Mouse (Mus musculus): ENCODE results near the gene Vmn2r4. TPM values are rescaled to one million over a fixed set of nuclear protein-coding genes. Genes with fewer than 3 reads are reported as not detected.
"Not testable (repeated sequence)": the region's sequence is repeated elsewhere in the genome, so short reads cannot be mapped to it uniquely, and the experiment has no call there.

The Vmn2r4 gene
- polyA plus RNA-seq (2014; fragmentation: Nextera tagmentation; extraction: Ambion mirVana) = not detected in 2 replicates

DNA sequence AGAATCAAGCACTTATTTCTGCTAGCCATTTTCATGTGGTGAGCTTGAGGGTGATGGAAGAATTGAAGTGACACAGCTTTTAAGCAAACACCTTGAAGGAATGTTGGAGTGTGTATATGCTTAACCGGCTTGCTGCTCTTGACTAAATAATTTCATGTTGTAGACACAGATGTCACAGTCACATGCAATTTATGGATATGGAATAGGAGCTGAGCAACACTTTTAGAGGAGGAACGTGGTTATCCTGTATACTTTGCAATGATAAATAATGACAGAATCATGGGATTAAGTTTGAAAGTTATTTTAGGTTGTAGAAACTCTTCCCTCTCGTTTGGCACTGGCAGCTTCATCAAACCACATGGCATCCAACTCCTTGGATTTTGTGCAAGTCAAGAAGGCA is at the start of gene Vmn2r4:
TSS of gene Vmn2r4 (minus strand) at position 101 of the 400 bp plus-strand sequence.
- not testable (repeated sequence) for H3K4me1 ChIP-seq (ENCODE audit: control insufficient read depth, insufficient read depth, low read length); H3K27me3 ChIP-seq (ENCODE audit: control insufficient read depth, insufficient read depth, low read length); ATAC-seq (ENCODE audit: insufficient number of reproducible peaks, low FRiP score, low TSS enrichment, low read depth); H3K27ac ChIP-seq (replicated peaks; ENCODE audit: low read depth, low read length); H3K4me2 ChIP-seq (ENCODE audit: low read depth, severe bottlenecking); H3K36me3 ChIP-seq (ENCODE audit: control insufficient read depth, insufficient read depth, low read length); H3K4me3 ChIP-seq (ENCODE audit: low read depth, low read length); H3K9me3 ChIP-seq (ENCODE audit: control insufficient read depth, low read length); H3K9ac ChIP-seq (ENCODE audit: low read length); DNase-seq (ENCODE audit: low spot score)
- 79% methylated on average over 3 of the region's 3 CpGs for WGBS

DNA sequence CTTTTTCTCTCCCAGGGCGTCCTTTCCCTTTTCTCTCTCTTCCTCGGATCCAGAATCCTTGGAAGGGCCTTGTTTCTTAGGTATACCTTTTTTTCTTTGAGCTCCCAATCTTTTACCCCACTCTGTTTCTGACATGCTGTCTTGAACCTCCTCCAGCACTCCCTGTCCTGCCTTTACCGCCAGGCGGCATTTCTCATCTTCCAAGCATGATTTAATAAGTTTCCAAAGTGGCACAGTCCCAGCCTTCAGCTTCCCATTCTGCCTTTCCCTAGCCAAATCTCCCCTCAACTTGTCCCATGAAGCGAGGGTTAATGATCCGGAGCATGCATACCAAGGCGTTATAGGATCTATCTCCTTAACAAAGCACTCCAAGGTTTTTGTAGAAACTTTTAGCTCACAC is 19.1 kb upstream of the Vmn2r4 start:
- not testable (repeated sequence) for H3K9ac ChIP-seq (ENCODE audit: low read length); H3K27me3 ChIP-seq (ENCODE audit: control insufficient read depth, insufficient read depth, low read length); H3K4me3 ChIP-seq (ENCODE audit: low read depth, low read length); DNase-seq (ENCODE audit: low spot score); H3K27ac ChIP-seq (replicated peaks; ENCODE audit: low read depth, low read length); ATAC-seq (ENCODE audit: insufficient number of reproducible peaks, low FRiP score, low TSS enrichment, low read depth); H3K36me3 ChIP-seq (ENCODE audit: control insufficient read depth, insufficient read depth, low read length); H3K4me1 ChIP-seq (ENCODE audit: control insufficient read depth, insufficient read depth, low read length); H3K4me2 ChIP-seq (ENCODE audit: low read depth, severe bottlenecking); H3K9me3 ChIP-seq (ENCODE audit: control insufficient read depth, low read length)
- 92% methylated on average over 7 of the region's 7 CpGs for WGBS

DNA sequence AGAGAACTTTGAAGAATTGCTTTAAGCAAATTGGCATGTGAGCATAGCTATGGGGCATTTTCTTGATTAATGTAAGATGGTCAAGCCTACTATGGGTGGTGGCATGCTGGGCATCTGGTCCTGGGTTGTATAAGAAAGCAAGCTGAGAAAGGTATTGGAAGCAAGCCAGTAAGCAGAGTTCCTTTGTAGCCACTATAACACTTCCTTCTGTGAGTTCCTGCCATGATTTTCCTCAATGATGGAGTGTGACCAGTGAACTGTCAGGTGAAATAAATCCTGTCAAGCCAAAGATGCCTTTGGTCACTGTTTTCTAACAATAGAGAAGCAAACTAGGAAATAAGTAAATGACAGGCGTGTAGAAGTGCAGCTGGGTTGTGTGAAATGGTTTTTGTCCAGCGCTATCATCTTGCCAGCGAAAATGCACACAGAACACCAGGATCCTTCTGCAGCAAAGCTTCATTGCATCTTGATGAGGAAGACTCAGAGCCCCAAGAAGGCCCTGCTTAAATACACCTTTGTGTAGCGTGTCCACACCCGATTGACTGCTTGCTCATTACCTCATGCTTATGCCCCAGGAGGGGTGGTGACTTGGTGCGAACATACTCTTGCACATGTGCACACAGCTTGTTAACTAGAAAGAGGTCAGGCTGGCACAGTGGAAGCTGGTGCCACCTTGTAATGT is 13.1 kb upstream of the Vmn2r4 start:
- not testable (repeated sequence) for H3K9me3 ChIP-seq (ENCODE audit: control insufficient read depth, low read length); DNase-seq (ENCODE audit: low spot score); ATAC-seq (ENCODE audit: insufficient number of reproducible peaks, low FRiP score, low TSS enrichment, low read depth); H3K4me3 ChIP-seq (ENCODE audit: low read depth, low read length); H3K4me2 ChIP-seq (ENCODE audit: low read depth, severe bottlenecking); H3K27me3 ChIP-seq (ENCODE audit: control insufficient read depth, insufficient read depth, low read length); H3K27ac ChIP-seq (replicated peaks; ENCODE audit: low read depth, low read length); H3K4me1 ChIP-seq (ENCODE audit: control insufficient read depth, insufficient read depth, low read length); H3K9ac ChIP-seq (ENCODE audit: low read length); H3K36me3 ChIP-seq (ENCODE audit: control insufficient read depth, insufficient read depth, low read length)
- 91% methylated on average over 6 of the region's 6 CpGs for WGBS

DNA sequence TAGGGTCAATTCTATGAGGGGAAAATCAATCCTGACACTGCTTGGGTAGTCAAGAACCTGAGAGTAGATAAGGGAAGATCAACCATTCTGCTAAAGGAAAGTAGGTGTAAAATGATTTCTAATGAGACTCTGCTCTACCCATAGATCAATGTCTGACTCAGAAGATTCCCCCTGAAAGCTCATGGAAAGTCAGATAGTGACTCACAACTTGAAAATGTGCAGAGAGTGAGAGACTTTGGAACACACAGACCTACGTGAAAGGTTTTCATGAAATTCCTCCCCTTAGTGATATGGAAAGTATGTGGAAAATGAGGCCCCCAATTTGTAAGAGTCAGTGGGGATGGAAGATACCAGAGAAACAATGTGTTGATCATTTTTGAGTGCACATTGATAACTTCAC is 7.0 kb upstream of the Vmn2r4 start:
- not testable (repeated sequence) for H3K4me2 ChIP-seq (ENCODE audit: low read depth, severe bottlenecking); H3K4me1 ChIP-seq (ENCODE audit: control insufficient read depth, insufficient read depth, low read length); H3K36me3 ChIP-seq (ENCODE audit: control insufficient read depth, insufficient read depth, low read length); H3K4me3 ChIP-seq (ENCODE audit: low read depth, low read length); H3K9me3 ChIP-seq (ENCODE audit: control insufficient read depth, low read length); DNase-seq (ENCODE audit: low spot score); H3K27ac ChIP-seq (replicated peaks; ENCODE audit: low read depth, low read length); H3K9ac ChIP-seq (ENCODE audit: low read length); H3K27me3 ChIP-seq (ENCODE audit: control insufficient read depth, insufficient read depth, low read length); ATAC-seq (ENCODE audit: insufficient number of reproducible peaks, low FRiP score, low TSS enrichment, low read depth)
- WGBS = 86% methylated on average over 1 of the region's 1 CpGs

DNA sequence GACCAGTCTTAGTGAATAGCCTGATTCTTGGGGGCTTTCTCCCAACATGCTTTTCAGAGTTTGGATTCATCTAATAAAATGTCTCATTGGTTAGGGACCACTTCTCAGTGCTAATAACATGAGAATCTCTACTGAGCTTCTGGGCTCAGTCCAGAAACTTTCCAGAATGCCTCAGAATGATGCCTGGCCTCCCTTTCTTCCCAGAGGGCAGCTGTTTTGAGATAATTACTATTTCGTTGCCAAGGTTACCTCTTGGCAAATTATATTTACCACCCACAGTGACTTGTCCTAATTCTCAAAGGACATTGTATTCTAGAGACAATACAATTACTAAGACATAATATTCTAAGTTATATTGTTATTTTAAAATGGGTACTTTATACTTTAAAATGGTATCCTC is 2.3 kb upstream of the Vmn2r4 start:
- H3K27ac ChIP-seq (replicated peaks; ENCODE audit: low read depth, low read length); H3K9ac ChIP-seq (ENCODE audit: low read length); H3K27me3 ChIP-seq (ENCODE audit: control insufficient read depth, insufficient read depth, low read length); DNase-seq (ENCODE audit: low spot score); H3K4me3 ChIP-seq (ENCODE audit: low read depth, low read length); H3K4me1 ChIP-seq (ENCODE audit: control insufficient read depth, insufficient read depth, low read length); H3K36me3 ChIP-seq (ENCODE audit: control insufficient read depth, insufficient read depth, low read length); H3K9me3 ChIP-seq (ENCODE audit: control insufficient read depth, low read length); H3K4me2 ChIP-seq (ENCODE audit: low read depth, severe bottlenecking); ATAC-seq (ENCODE audit: insufficient number of reproducible peaks, low FRiP score, low TSS enrichment, low read depth): not testable (repeated sequence)
- 87% methylated on average over 1 of the region's 1 CpGs for WGBS

DNA sequence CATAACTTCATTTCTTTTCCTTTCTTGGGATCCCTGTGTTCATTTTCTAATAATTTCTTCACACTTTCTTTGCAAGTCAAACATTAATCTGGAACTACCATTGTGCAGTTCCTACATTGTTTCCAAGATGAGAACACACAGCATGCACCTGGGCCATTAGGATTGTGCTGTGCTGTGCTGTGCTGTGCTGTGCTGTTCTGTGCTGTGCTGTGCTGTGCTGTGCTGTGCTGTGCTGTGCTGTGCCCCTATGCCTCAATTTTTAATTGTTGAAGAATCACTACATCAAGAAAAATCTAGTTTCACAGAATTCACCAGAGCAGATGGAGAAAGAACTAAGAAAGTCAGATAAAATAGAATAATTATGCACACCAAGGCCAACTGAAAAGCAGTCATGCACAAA is 915 bp downstream of the Vmn2r4 start:
- not testable (repeated sequence) for H3K4me1 ChIP-seq (ENCODE audit: control insufficient read depth, insufficient read depth, low read length); H3K36me3 ChIP-seq (ENCODE audit: control insufficient read depth, insufficient read depth, low read length); H3K9me3 ChIP-seq (ENCODE audit: control insufficient read depth, low read length); H3K4me2 ChIP-seq (ENCODE audit: low read depth, severe bottlenecking); H3K9ac ChIP-seq (ENCODE audit: low read length); H3K27me3 ChIP-seq (ENCODE audit: control insufficient read depth, insufficient read depth, low read length); ATAC-seq (ENCODE audit: insufficient number of reproducible peaks, low FRiP score, low TSS enrichment, low read depth); H3K27ac ChIP-seq (replicated peaks; ENCODE audit: low read depth, low read length); DNase-seq (ENCODE audit: low spot score); H3K4me3 ChIP-seq (ENCODE audit: low read depth, low read length)

DNA sequence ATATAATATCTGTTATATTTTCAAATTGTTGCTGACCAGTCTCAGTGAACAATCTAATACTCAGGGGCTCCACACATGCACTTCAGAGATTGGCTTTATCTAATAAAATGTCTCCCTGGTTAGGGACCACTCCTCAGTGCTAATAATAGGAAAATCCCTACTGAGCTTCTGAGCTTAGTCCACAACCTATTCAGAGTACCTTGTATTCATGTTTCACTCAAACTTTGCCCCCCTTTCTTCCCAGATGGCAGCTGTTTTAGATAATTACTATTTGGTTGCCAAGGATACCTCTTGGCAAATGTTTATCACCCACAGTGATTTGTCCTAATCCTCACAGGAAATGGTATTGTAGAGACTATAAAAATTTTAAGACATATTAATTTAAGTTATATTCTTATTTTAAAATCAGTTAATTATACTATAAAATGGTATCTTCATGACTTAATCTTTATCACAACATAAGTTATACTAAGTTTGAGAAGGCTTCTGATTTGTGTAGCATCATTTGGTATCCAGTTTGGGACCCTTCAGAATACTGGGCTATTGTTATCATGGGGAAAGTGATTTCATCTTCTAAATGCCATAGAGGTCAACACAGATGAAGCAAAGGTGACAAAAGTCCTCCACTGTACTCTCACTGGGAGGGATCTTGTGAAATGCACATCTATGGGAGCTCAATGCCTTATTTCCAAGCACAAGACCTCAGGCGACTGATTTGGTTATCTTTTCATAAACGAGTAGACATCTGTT is 55.7 kb downstream of the Vmn2r4 start:
- no peak for DNase-seq (ENCODE audit: low spot score)
- Histone ChIP-seq H3K36me3 (ENCODE audit: control insufficient read depth, insufficient read depth, low read length) (no peaks in the 10 kb centered on the region), H3K4me2 (ENCODE audit: low read depth, severe bottlenecking) (no peak overlapping the region), H3K9me3 (ENCODE audit: control insufficient read depth, low read length) (no peaks in the 10 kb centered on the region), H3K4me1 (ENCODE audit: control insufficient read depth, insufficient read depth, low read length) (no peaks in the 10 kb centered on the region), H3K27me3 (ENCODE audit: control insufficient read depth, insufficient read depth, low read length) (no peaks in the 10 kb centered on the region), H3K9ac (ENCODE audit: low read length) (no peak overlapping the region), H3K4me3 (ENCODE audit: low read depth, low read length) (no peak overlapping the region), H3K27ac (replicated peaks; ENCODE audit: low read depth, low read length) (no peak overlapping the region)
- ATAC-seq (ENCODE audit: insufficient number of reproducible peaks, low FRiP score, low TSS enrichment, low read depth) = no peak
- 82% methylated on average over 2 of the region's 2 CpGs for WGBS
